Mouse (Mus musculus) myocyte (in vitro differentiated cells): ENCODE data around the gene Tmigd3. TPM values are rescaled to one million over a fixed set of nuclear protein-coding genes. Genes with fewer than 3 reads are reported as not detected.

Source experiments
- H3K27me3 ChIP-seq: one replicate; pipeline ENCODE4 v1.6.1; 2011; ENCODE audit not compliant: control insufficient read depth, insufficient read depth, insufficient read length
- H3K36me3 ChIP-seq: one replicate; pipeline ENCODE4 v1.6.1; 2011; ENCODE audit not compliant: control insufficient read depth, insufficient read depth
- H3K4me2 ChIP-seq: one replicate; pipeline ENCODE4 v1.6.1; 2011; ENCODE audit warnings: low read depth, control low read depth
- H3K4me3 ChIP-seq: one replicate; pipeline ENCODE4 v1.5.1; 2011; ENCODE audit warnings: mild to moderate bottlenecking, control low read depth, moderate library complexity
- H3K79me2 ChIP-seq: one replicate; pipeline ENCODE4 v1.6.1; 2011; ENCODE audit not compliant: control insufficient read depth, insufficient read depth
- H3ac ChIP-seq: one replicate; pipeline ENCODE4 v1.6.1; 2011; ENCODE audit not compliant: control insufficient read depth, insufficient read length
- CEBPB ChIP-seq: IDR thresholded peaks from 2 replicates; pipeline ENCODE4 v1.6.1; 2011; ENCODE audit warnings: mild to moderate bottlenecking, moderate library complexity; ENCODE audit not compliant: poor library complexity, insufficient read depth, severe bottlenecking
- E2F4 ChIP-seq: IDR thresholded peaks from one replicate; pipeline ENCODE4 v1.6.1; 2011; ENCODE audit warnings: mild to moderate bottlenecking, control low read depth, moderate library complexity; ENCODE audit not compliant: insufficient read depth
- MAX ChIP-seq: IDR thresholded peaks from one replicate; pipeline ENCODE4 v1.6.1; 2011; ENCODE audit warnings: low read depth, mild to moderate bottlenecking, control low read depth
- MYOD1 ChIP-seq, 3 experiments: IDR thresholded peaks; one replicate each; pipeline ENCODE4 v1.6.1; 2011; ENCODE audit warnings: control low read depth in 2 of 3, low read depth in 2 of 3, mild to moderate bottlenecking in 2 of 3, moderate library complexity in 1 of 3; ENCODE audit not compliant: insufficient read length in 2 of 3, control insufficient read depth in 1 of 3
- MYOG ChIP-seq, 3 experiments: IDR thresholded peaks; one replicate each; pipeline ENCODE4 v1.6.1; 2011; ENCODE audit warnings: control low read depth in 2 of 3, low read depth in 2 of 3, mild to moderate bottlenecking in 2 of 3; ENCODE audit not compliant: insufficient read length in 2 of 3, control insufficient read depth in 1 of 3, insufficient read depth in 1 of 3
- POLR2A ChIP-seq: IDR thresholded peaks from one replicate; pipeline ENCODE4 v1.6.1; 2011; ENCODE audit warnings: low read depth, mild to moderate bottlenecking, control low read depth, moderate library complexity; ENCODE audit not compliant: insufficient read length
- POLR2AphosphoS2 ChIP-seq: IDR thresholded peaks from one replicate; pipeline ENCODE4 v1.6.1; 2011; ENCODE audit warnings: low read depth, control low read depth; ENCODE audit not compliant: insufficient read length
- REST ChIP-seq: IDR thresholded peaks from one replicate; pipeline ENCODE4 v1.6.1; 2011; ENCODE audit warnings: mild to moderate bottlenecking, control low read depth, moderate library complexity; ENCODE audit not compliant: insufficient read depth, insufficient read length
- SRF ChIP-seq: IDR thresholded peaks from one replicate; pipeline ENCODE4 v1.6.1; 2011; ENCODE audit warnings: low read depth; ENCODE audit not compliant: control insufficient read depth, insufficient read length
- TCF12 ChIP-seq: IDR thresholded peaks from one replicate; pipeline ENCODE4 v1.6.1; 2011; ENCODE audit warnings: mild to moderate bottlenecking, control low read depth; ENCODE audit not compliant: poor library complexity, insufficient read depth, severe bottlenecking
- TCF3 ChIP-seq: IDR thresholded peaks from one replicate; pipeline ENCODE4 v1.6.1; 2011; ENCODE audit warnings: low read depth, control low read depth; ENCODE audit not compliant: insufficient read length
- USF1 ChIP-seq: IDR thresholded peaks from one replicate; pipeline ENCODE4 v1.6.1; 2011; ENCODE audit warnings: low read depth, mild to moderate bottlenecking, control low read depth, moderate library complexity
- polyA plus RNA-seq: library from polyadenylated mRNA; unstranded; fragments of >200 nt; fragmentation: generic; extraction: Trizol; gene quantifications from one replicate; pipeline ENCODE4 v1.2.1, GENCODE M21; 2012; ENCODE audit warnings: missing spikeins

The Tmigd3 gene
- polyA plus RNA-seq, 1 experiment: 0.48 TPM

DNA sequence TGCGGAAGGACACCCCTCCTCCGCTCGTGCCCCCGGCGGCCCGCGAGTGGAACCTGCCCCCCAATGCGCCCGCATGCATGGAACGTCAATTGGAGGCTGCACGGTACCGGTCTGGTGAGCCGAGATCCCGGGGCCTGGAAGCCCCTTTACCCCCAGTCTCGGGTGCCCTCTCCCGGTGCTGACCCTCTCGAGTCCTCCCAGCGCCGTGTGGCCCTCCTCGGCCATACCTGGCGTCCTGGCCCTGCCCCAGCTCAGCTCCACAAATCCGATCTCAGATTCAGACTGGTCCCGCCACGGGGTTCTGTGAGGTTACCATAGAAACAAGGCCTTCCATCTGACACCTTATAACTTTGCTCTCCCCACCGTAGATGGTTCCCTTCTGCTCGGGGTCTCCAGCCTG lies 88.9 kb downstream of the Tmigd3 start:
- Histone ChIP-seq H3K36me3 (peaks cover 39% of the 10 kb centered on the region), H3K27me3 (no peaks in the 10 kb centered on the region), H3K4me3 (peak overlapping the region; percentile 63), H3ac (peak overlapping the region; percentile 36), H3K79me2 (peaks cover 76% of the 10 kb centered on the region), H3K4me2 (peak overlapping the region; percentile 82)
- TF ChIP-seq CEBPB (no peak), SRF (no peak), REST (no peak), MYOG (IDR thresholded peaks at IDR 0.05; ENCODE audit: control insufficient read depth in 1 of 3, insufficient read depth in 1 of 3, insufficient read length in 2 of 3, low read depth in 2 of 3) (no peak), USF1 (no peak), POLR2AphosphoS2 (no peak), MAX (no peak), POLR2A (no peak), TCF12 (no peak)

- no peaks in the 10 kb centered on the region for H3K27me3 ChIP-seq
- peaks cover 72% of the 10 kb centered on the region for H3K79me2 ChIP-seq
- no peak for TF ChIP-seq CEBPB
- no peak for TF ChIP-seq E2F4
- TF ChIP-seq POLR2AphosphoS2: no peak
- no peak for TF ChIP-seq POLR2A
- no peak for TF ChIP-seq MYOG (IDR thresholded peaks at IDR 0.05; ENCODE audit: control insufficient read depth in 1 of 3, insufficient read depth in 1 of 3, insufficient read length in 2 of 3, low read depth in 2 of 3)
- TF ChIP-seq REST: no peak
- no peak for TF ChIP-seq TCF12
- no peak for TF ChIP-seq TCF3
- TF ChIP-seq MYOD1 (IDR thresholded peaks at IDR 0.05; ENCODE audit: control insufficient read depth in 1 of 3, insufficient read length in 2 of 3, low read depth in 2 of 3): no peak
- no peak for TF ChIP-seq SRF
- no peak for TF ChIP-seq USF1
- TF ChIP-seq MAX: no peak
- H3K4me3 ChIP-seq: peak within 1 kb of the TSS; percentile 63
- peak within 1 kb of the TSS; percentile 82 for H3K4me2 ChIP-seq
- H3K36me3 ChIP-seq: peaks cover 39% of the 10 kb centered on the region
- H3ac ChIP-seq: peak within 1 kb of the TSS; percentile 36
Observed at GRCm38 (mm10) chr3:105959999-105960398, 89.3 kb downstream of the Tmigd3 start, which contains the start of gene Atp5f1. Gene Atp5f1 (minus strand): TSS chr3:105960099.

DNA sequence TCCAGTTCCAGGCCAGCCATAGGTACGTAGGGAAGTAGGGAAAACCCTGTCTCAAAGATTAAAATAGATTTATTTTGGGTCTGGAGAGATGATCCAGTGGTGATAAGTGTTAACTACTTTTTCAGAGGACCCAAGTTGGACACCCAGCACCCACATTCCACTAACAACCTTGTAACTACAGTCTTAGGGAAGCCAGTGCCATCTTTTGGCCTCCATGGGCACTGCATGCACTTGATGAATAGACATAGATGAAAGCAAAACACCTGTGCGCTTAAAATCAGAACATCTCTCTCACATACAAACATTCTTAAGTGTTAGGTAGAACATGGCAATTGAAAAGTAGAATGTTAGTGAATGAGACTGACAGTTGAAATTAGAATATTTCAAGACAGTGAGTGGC lies 90.0 kb downstream of the Tmigd3 start:
- Histone ChIP-seq H3K36me3 (peaks cover 39% of the 10 kb centered on the region), H3K4me3 (peak overlapping the region; percentile 63), H3ac (no peak overlapping the region), H3K79me2 (peaks cover 65% of the 10 kb centered on the region), H3K27me3 (no peaks in the 10 kb centered on the region), H3K4me2 (peak overlapping the region; percentile 82)
- TF ChIP-seq USF1: no peak
- no peak for TF ChIP-seq REST
- TF ChIP-seq CEBPB: no peak
- TF ChIP-seq SRF: no peak
- TF ChIP-seq E2F4: no peak
- TF ChIP-seq POLR2AphosphoS2: no peak
- TF ChIP-seq TCF12: no peak
- no peak for TF ChIP-seq MAX
- no peak for TF ChIP-seq MYOG (IDR thresholded peaks at IDR 0.05; ENCODE audit: control insufficient read depth in 1 of 3, insufficient read depth in 1 of 3, insufficient read length in 2 of 3, low read depth in 2 of 3)
- no peak for TF ChIP-seq MYOD1 (IDR thresholded peaks at IDR 0.05; ENCODE audit: control insufficient read depth in 1 of 3, insufficient read length in 2 of 3, low read depth in 2 of 3)
- TF ChIP-seq POLR2A: no peak
- TF ChIP-seq TCF3: no peak

- H3K27me3 ChIP-seq: no peaks in the 10 kb centered on the region
- no peak overlapping the region for H3K4me3 ChIP-seq
- no peak overlapping the region for H3K4me2 ChIP-seq
- H3K79me2 ChIP-seq: no peaks in the 10 kb centered on the region
- H3ac ChIP-seq: no peak overlapping the region
- TF ChIP-seq POLR2AphosphoS2: no peak
- TF ChIP-seq MYOD1 (IDR thresholded peaks at IDR 0.05; ENCODE audit: control insufficient read depth in 1 of 3, insufficient read length in 2 of 3, low read depth in 2 of 3): no peak
- no peak for TF ChIP-seq MYOG (IDR thresholded peaks at IDR 0.05; ENCODE audit: control insufficient read depth in 1 of 3, insufficient read depth in 1 of 3, insufficient read length in 2 of 3, low read depth in 2 of 3)
- peaks cover 27% of the 10 kb centered on the region for H3K36me3 ChIP-seq
Observed at GRCm38 (mm10) chr3:105971831-105972446, 101.2 kb downstream of the Tmigd3 start.

GRCm38 (mm10) chr3:105973411-105973810 lies 102.7 kb downstream of the Tmigd3 start, which contains the start of gene Ovgp1:
Gene Ovgp1 (plus strand): TSS chr3:105973711.
- H3K36me3 ChIP-seq: peaks cover 13% of the 10 kb centered on the region
- no peak within 1 kb of the TSS for H3K4me3 ChIP-seq
- no peaks in the 10 kb centered on the region for H3K27me3 ChIP-seq
- H3K79me2 ChIP-seq: no peaks in the 10 kb centered on the region
- H3ac ChIP-seq: no peak within 1 kb of the TSS
- TF ChIP-seq TCF3 (no peak), POLR2AphosphoS2 (peak; percentile 8)
- H3K4me2 ChIP-seq: no peak within 1 kb of the TSS

Other genes starting within 250 kb of the Tmigd3 start
- 7.5 TPM for gene Ddx20, start 183.3 kb upstream of the Tmigd3 start, polyA plus RNA-seq
- gene Inka2, start 166.3 kb upstream of the Tmigd3 start, polyA plus RNA-seq: 5.1 TPM
- 25.2 TPM for gene Rap1a, start 69.6 kb upstream of the Tmigd3 start, polyA plus RNA-seq
- not detected for gene Adora3, start within 50 bp of the Tmigd3 start, polyA plus RNA-seq
- gene I830077J02Rik, start 61.8 kb downstream of the Tmigd3 start, polyA plus RNA-seq: 0.07 TPM
- 48.8 TPM for gene Wdr77, start 88.5 kb downstream of the Tmigd3 start, polyA plus RNA-seq
- 329 TPM for gene Atp5f1, start 89.2 kb downstream of the Tmigd3 start, polyA plus RNA-seq
- gene Ovgp1, start 102.8 kb downstream of the Tmigd3 start, polyA plus RNA-seq: 0.43 TPM
- not detected for gene Pifo, start 143.7 kb downstream of the Tmigd3 start, polyA plus RNA-seq
- gene Chil5, start 161.9 kb downstream of the Tmigd3 start, polyA plus RNA-seq: not detected
- gene Chia1, start 242.3 kb downstream of the Tmigd3 start, polyA plus RNA-seq: not detected